Mouse (Mus musculus): Measurements from ENCODE around the gene Prrc2a. TPM values are rescaled to one million over a fixed set of nuclear protein-coding genes. Genes with fewer than 3 reads are reported as not detected.

The Prrc2a gene
- polyA plus RNA-seq, 1 experiment from 2014 or later, result 179 TPM

- no peak for ATAC-seq (ENCODE audit: borderline replicate concordance, extremely low read depth, low FRiP score, low TSS enrichment)
- no peak overlapping the region for H3K9ac ChIP-seq
- H3K9me3 ChIP-seq, result no peaks in the 10 kb centered on the region
- H3K27me3 ChIP-seq, result no peaks in the 10 kb centered on the region
- no peaks in the 10 kb centered on the region for H3K4me1 ChIP-seq
- no peak overlapping the region for H3K4me3 ChIP-seq
- H3K4me2 ChIP-seq, result no peak overlapping the region
- H3K36me3 ChIP-seq, result peaks cover 33% of the 10 kb centered on the region
- no peak overlapping the region for H3K27ac ChIP-seq
- WGBS, result 57% methylated on average over 6 of the region's 6 CpGs
These were observed 59.9 kb downstream of the Prrc2a start for GRCm38 (mm10) chr17:35104754-35105153.

- Histone ChIP-seq H3K9me3 (no peaks in the 10 kb centered on the region), H3K27ac (no peak overlapping the region), H3K4me2 (no peak overlapping the region), H3K27me3 (no peaks in the 10 kb centered on the region), H3K4me3 (no peak overlapping the region), H3K4me1 (no peaks in the 10 kb centered on the region), H3K9ac (no peak overlapping the region), H3K36me3 (peaks cover 34% of the 10 kb centered on the region)
- 91% methylated on average over 7 of the region's 7 CpGs for WGBS
- ATAC-seq (ENCODE audit: borderline replicate concordance, extremely low read depth, low FRiP score, low TSS enrichment), result no peak
These were observed 60.6 kb downstream of the Prrc2a start for GRCm38 (mm10) chr17:35104079-35104478.

GRCm38 (mm10) chr17:35103221-35103690 is 61.4 kb downstream of the Prrc2a start:
- no peak overlapping the region for H3K4me2 ChIP-seq
- ATAC-seq (ENCODE audit: borderline replicate concordance, extremely low read depth, low FRiP score, low TSS enrichment), result no peak
- H3K4me3 ChIP-seq, result no peak overlapping the region
- H3K27me3 ChIP-seq, result no peaks in the 10 kb centered on the region
- H3K9ac ChIP-seq, result no peak overlapping the region
- peaks cover 43% of the 10 kb centered on the region for H3K36me3 ChIP-seq
- H3K9me3 ChIP-seq, result no peaks in the 10 kb centered on the region
- H3K27ac ChIP-seq, result no peak overlapping the region
- no peaks in the 10 kb centered on the region for H3K4me1 ChIP-seq
- 52% methylated on average over 6 of the region's 6 CpGs for WGBS

GRCm38 (mm10) chr17:35102299-35102698 is 62.4 kb downstream of the Prrc2a start:
- Histone ChIP-seq H3K4me2 (no peak overlapping the region), H3K4me3 (no peak overlapping the region), H3K27me3 (no peaks in the 10 kb centered on the region), H3K4me1 (no peaks in the 10 kb centered on the region), H3K9ac (no peak overlapping the region), H3K27ac (no peak overlapping the region), H3K9me3 (no peaks in the 10 kb centered on the region), H3K36me3 (peaks cover 51% of the 10 kb centered on the region)
- ATAC-seq (ENCODE audit: borderline replicate concordance, extremely low read depth, low FRiP score, low TSS enrichment), result no peak
- 63% methylated on average over 8 of the region's 8 CpGs for WGBS

GRCm38 (mm10) chr17:35101161-35101560 is 63.5 kb downstream of the Prrc2a start:
- peaks cover 62% of the 10 kb centered on the region for H3K36me3 ChIP-seq
- no peaks in the 10 kb centered on the region for H3K4me1 ChIP-seq
- H3K27me3 ChIP-seq, result no peaks in the 10 kb centered on the region
- ATAC-seq (ENCODE audit: borderline replicate concordance, extremely low read depth, low FRiP score, low TSS enrichment), result no peak
- 85% methylated on average over 11 of the region's 11 CpGs for WGBS
- H3K9me3 ChIP-seq, result no peaks in the 10 kb centered on the region
- H3K4me3 ChIP-seq, result no peak overlapping the region
- H3K9ac ChIP-seq, result no peak overlapping the region
- H3K27ac ChIP-seq, result no peak overlapping the region
- H3K4me2 ChIP-seq, result no peak overlapping the region

GRCm38 (mm10) chr17:35100196-35100765 is 64.4 kb downstream of the Prrc2a start:
- no peaks in the 10 kb centered on the region for H3K4me1 ChIP-seq
- H3K9me3 ChIP-seq, result no peaks in the 10 kb centered on the region
- no peaks in the 10 kb centered on the region for H3K27me3 ChIP-seq
- H3K9ac ChIP-seq, result no peak overlapping the region
- no peak overlapping the region for H3K27ac ChIP-seq
- peaks cover 69% of the 10 kb centered on the region for H3K36me3 ChIP-seq
- no peak overlapping the region for H3K4me2 ChIP-seq
- WGBS, result 58% methylated on average over 10 of the region's 10 CpGs
- no peak overlapping the region for H3K4me3 ChIP-seq
- no peak for ATAC-seq (ENCODE audit: borderline replicate concordance, extremely low read depth, low FRiP score, low TSS enrichment)

Small RNAs within 50 kb of the gene (microRNA-seq; reads per million reads assigned to microRNA genes)
- not detected for gene Mir6973a
- not detected for gene Mir6974

Other genes with a start within 250 kb of the Prrc2a start
- gene Neu1, start 233.6 kb downstream of the Prrc2a start, polyA plus RNA-seq (2015; fragmentation: Nextera tagmentation; extraction: Ambion mirVana), result 17.3 and 17.9 TPM in 2 replicates
- gene Hspa1b, start 205.7 kb downstream of the Prrc2a start, polyA plus RNA-seq (2015; fragmentation: Nextera tagmentation; extraction: Ambion mirVana), result 0.15 and 0.26 TPM in 2 replicates
- not detected in 2 replicates for gene Gm20481, start 195.0 kb downstream of the Prrc2a start, polyA plus RNA-seq (2015; fragmentation: Nextera tagmentation; extraction: Ambion mirVana)
- gene Hspa1a, start 192.7 kb downstream of the Prrc2a start, polyA plus RNA-seq (2015; fragmentation: Nextera tagmentation; extraction: Ambion mirVana), result 3.4 and 3.8 TPM in 2 replicates
- 0.45 and 0.79 TPM in 2 replicates for gene Hspa1l, start 192.2 kb downstream of the Prrc2a start, polyA plus RNA-seq (2015; fragmentation: Nextera tagmentation; extraction: Ambion mirVana)
- 210 and 216 TPM in 2 replicates for gene Lsm2, start 183.0 kb downstream of the Prrc2a start, polyA plus RNA-seq (2015; fragmentation: Nextera tagmentation; extraction: Ambion mirVana)
- gene Vars, start 163.9 kb downstream of the Prrc2a start, polyA plus RNA-seq (2015; fragmentation: Nextera tagmentation; extraction: Ambion mirVana), result 128 and 129 TPM in 2 replicates
- gene Vwa7, start 148.3 kb downstream of the Prrc2a start, polyA plus RNA-seq (2015; fragmentation: Nextera tagmentation; extraction: Ambion mirVana), result 0.14 and 0.25 TPM in 2 replicates
- gene Sapcd1, start 136.9 kb downstream of the Prrc2a start, polyA plus RNA-seq (2015; fragmentation: Nextera tagmentation; extraction: Ambion mirVana), result 7.2 and 7.7 TPM in 2 replicates
- gene Msh5, start 118.2 kb downstream of the Prrc2a start, polyA plus RNA-seq (2015; fragmentation: Nextera tagmentation; extraction: Ambion mirVana), result 4.4 TPM in 2 replicates
- 283 and 300 TPM in 2 replicates for gene Clic1, start 114.9 kb downstream of the Prrc2a start, polyA plus RNA-seq (2015; fragmentation: Nextera tagmentation; extraction: Ambion mirVana)
- 330 and 333 TPM in 2 replicates for gene Ddah2, start 105.9 kb downstream of the Prrc2a start, polyA plus RNA-seq (2015; fragmentation: Nextera tagmentation; extraction: Ambion mirVana)
- gene Ly6g6c, start 99.5 kb downstream of the Prrc2a start, polyA plus RNA-seq (2015; fragmentation: Nextera tagmentation; extraction: Ambion mirVana), result 0.36 and 0.39 TPM in 2 replicates
- 0.67 and 0.93 TPM in 2 replicates for gene Mpig6b, start 98.7 kb downstream of the Prrc2a start, polyA plus RNA-seq (2015; fragmentation: Nextera tagmentation; extraction: Ambion mirVana)
- 0.96 and 1.2 TPM in 2 replicates for gene Ly6g6e, start 88.0 kb downstream of the Prrc2a start, polyA plus RNA-seq (2015; fragmentation: Nextera tagmentation; extraction: Ambion mirVana)
- gene Ly6g6d, start 86.8 kb downstream of the Prrc2a start, polyA plus RNA-seq (2015; fragmentation: Nextera tagmentation; extraction: Ambion mirVana), result 5.2 and 6.7 TPM in 2 replicates
- 0.23 and 0.51 TPM in 2 replicates for gene Ly6g6f, start 79.3 kb downstream of the Prrc2a start, polyA plus RNA-seq (2015; fragmentation: Nextera tagmentation; extraction: Ambion mirVana)
- gene Abhd16a, start 75.6 kb downstream of the Prrc2a start, polyA plus RNA-seq (2015; fragmentation: Nextera tagmentation; extraction: Ambion mirVana), result 94.8 and 95.6 TPM in 2 replicates
- not detected in 2 replicates for gene Ly6g5c, start 56.6 kb downstream of the Prrc2a start, polyA plus RNA-seq (2015; fragmentation: Nextera tagmentation; extraction: Ambion mirVana)
- 0.79 and 0.95 TPM in 2 replicates for gene Ly6g5b, start 49.5 kb downstream of the Prrc2a start, polyA plus RNA-seq (2015; fragmentation: Nextera tagmentation; extraction: Ambion mirVana)
- gene Gpank1, start 43.4 kb downstream of the Prrc2a start, polyA plus RNA-seq (2015; fragmentation: Nextera tagmentation; extraction: Ambion mirVana), result 17.7 and 18.0 TPM in 2 replicates
- gene Csnk2b, start 42.8 kb downstream of the Prrc2a start, polyA plus RNA-seq (2015; fragmentation: Nextera tagmentation; extraction: Ambion mirVana), result 265 TPM in 2 replicates
- gene D17H6S53E, start 38.5 kb downstream of the Prrc2a start, polyA plus RNA-seq (2015; fragmentation: Nextera tagmentation; extraction: Ambion mirVana), result 9.6 and 9.7 TPM in 2 replicates
- 1.0 and 3.9 TPM in 2 replicates for gene Apom, start 32.8 kb downstream of the Prrc2a start, polyA plus RNA-seq (2015; fragmentation: Nextera tagmentation; extraction: Ambion mirVana)
- 48.6 and 51.2 TPM in 2 replicates for gene Bag6, start 29.7 kb downstream of the Prrc2a start, polyA plus RNA-seq (2015; fragmentation: Nextera tagmentation; extraction: Ambion mirVana)
- 6.9 and 9.0 TPM in 2 replicates for gene Aif1, start 11.2 kb upstream of the Prrc2a start, polyA plus RNA-seq (2015; fragmentation: Nextera tagmentation; extraction: Ambion mirVana)
- 12.1 and 13.0 TPM in 2 replicates for gene Lst1, start 23.5 kb upstream of the Prrc2a start, polyA plus RNA-seq (2015; fragmentation: Nextera tagmentation; extraction: Ambion mirVana)
- 0.65 and 2.2 TPM in 2 replicates for gene Ltb, start 29.5 kb upstream of the Prrc2a start, polyA plus RNA-seq (2015; fragmentation: Nextera tagmentation; extraction: Ambion mirVana)
- 0.16 TPM in 1 of 2 replicates, not detected in the other for gene Tnf, start 37.1 kb upstream of the Prrc2a start, polyA plus RNA-seq (2015; fragmentation: Nextera tagmentation; extraction: Ambion mirVana)
- 0.11 and 0.21 TPM in 2 replicates for gene Lta, start 40.5 kb upstream of the Prrc2a start, polyA plus RNA-seq (2015; fragmentation: Nextera tagmentation; extraction: Ambion mirVana)
- gene Gm16181, start 55.9 kb upstream of the Prrc2a start, polyA plus RNA-seq (2015; fragmentation: Nextera tagmentation; extraction: Ambion mirVana), result 0.70 and 0.75 TPM in 2 replicates
- 3.4 and 4.3 TPM in 2 replicates for gene Atp6v1g2, start 68.8 kb upstream of the Prrc2a start, polyA plus RNA-seq (2015; fragmentation: Nextera tagmentation; extraction: Ambion mirVana)
- 13.2 and 13.4 TPM in 2 replicates for gene Nfkbil1, start 70.9 kb upstream of the Prrc2a start, polyA plus RNA-seq (2015; fragmentation: Nextera tagmentation; extraction: Ambion mirVana)
- gene Ddx39b, start 76.8 kb upstream of the Prrc2a start, polyA plus RNA-seq (2015; fragmentation: Nextera tagmentation; extraction: Ambion mirVana), result 512 and 523 TPM in 2 replicates
- 114 and 138 TPM in 2 replicates for gene H2-D1, start 97.8 kb upstream of the Prrc2a start, polyA plus RNA-seq (2015; fragmentation: Nextera tagmentation; extraction: Ambion mirVana)
- 0.20 and 0.24 TPM in 2 replicates for gene H2-Q1, start 155.5 kb upstream of the Prrc2a start, polyA plus RNA-seq (2015; fragmentation: Nextera tagmentation; extraction: Ambion mirVana)
- gene H2-Q2, start 177.3 kb upstream of the Prrc2a start, polyA plus RNA-seq (2015; fragmentation: Nextera tagmentation; extraction: Ambion mirVana), result 6.6 and 7.1 TPM in 2 replicates
- gene H2-Q4, start 214.7 kb upstream of the Prrc2a start, polyA plus RNA-seq (2015; fragmentation: Nextera tagmentation; extraction: Ambion mirVana), result 6.3 and 7.6 TPM in 2 replicates

Measured in lung, embryonic 15.5 days (tissue).